Mouse (Mus musculus): ENCODE data around the gene Cep162. TPM values are rescaled to one million over a fixed set of nuclear protein-coding genes. Genes with fewer than 3 reads are reported as not detected.

The Cep162 gene
- polyA plus RNA-seq, 1 experiment from 2014 or later: 3.7 TPM

DNA sequence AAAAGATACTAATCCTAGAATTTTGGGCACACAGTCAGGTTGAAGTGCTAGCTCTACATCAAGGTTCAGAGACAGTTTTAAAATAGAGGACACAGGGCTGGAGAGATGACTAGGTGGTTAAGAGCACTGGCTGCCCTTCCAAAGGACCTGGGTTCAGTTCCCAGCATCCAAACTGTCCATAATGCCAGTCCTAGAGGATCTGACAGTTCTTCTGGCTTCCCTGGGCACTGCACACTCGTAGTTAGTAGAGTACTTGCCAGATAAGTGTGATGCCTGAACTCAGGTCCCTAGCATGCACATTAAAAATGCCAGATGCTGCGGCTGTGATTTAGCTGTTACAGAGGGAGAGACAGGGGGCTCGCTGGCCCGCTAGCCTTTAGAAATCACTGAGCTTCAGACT, 108.9 kb downstream of the Cep162 start:
- peaks cover 9% of the 10 kb centered on the region; the same call in 1 of the 2 replicates for H3K4me1 ChIP-seq (replicated peaks; ENCODE audit: insufficient read depth, low read length)
- no peak overlapping the region for H3K27ac ChIP-seq
- ATAC-seq (replicated peaks; ENCODE audit: low FRiP score, low read depth) (no peak), DNase-seq (ENCODE audit: low spot score) (no peak)
- TF ChIP-seq CTCF (IDR thresholded peaks at IDR 0.05; ENCODE audit: low read depth): no peak
- H3K9me3 ChIP-seq (replicated peaks; ENCODE audit: low read length): no peaks in the 10 kb centered on the region
- no peak overlapping the region for H3K4me2 ChIP-seq (ENCODE audit: low read length)
- peaks cover 18% of the 10 kb centered on the region for H3K27me3 ChIP-seq (ENCODE audit: insufficient read depth, low read length)
- no peak overlapping the region for H3K9ac ChIP-seq (ENCODE audit: low read depth, low read length)
- H3K4me3 ChIP-seq (replicated peaks; ENCODE audit: low read depth, low read length): no peak overlapping the region
- 90% methylated on average over 4 of the region's 4 CpGs for WGBS
- no peaks in the 10 kb centered on the region for H3K36me3 ChIP-seq (ENCODE audit: insufficient read depth, low read length)

DNA sequence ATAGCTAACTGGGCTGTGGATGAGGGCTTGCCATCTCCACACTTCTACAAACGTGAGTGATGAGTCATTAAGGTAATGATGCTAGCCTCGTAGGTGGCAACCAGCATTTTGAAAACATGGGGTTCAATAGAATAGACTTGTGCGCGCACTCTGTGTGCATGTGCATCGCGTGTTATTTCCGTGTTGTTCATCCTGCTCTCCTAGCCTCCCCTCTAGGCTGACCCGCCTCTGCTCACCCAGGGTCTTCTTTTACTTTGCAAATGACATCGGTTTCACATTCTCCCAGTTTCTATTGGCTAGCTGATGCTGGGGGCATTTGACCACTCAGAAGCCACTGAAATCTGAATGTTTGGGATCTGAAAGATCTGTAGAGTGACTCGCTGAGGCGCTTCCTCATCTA, 109.7 kb downstream of the Cep162 start:
- no peak overlapping the region for H3K4me2 ChIP-seq (ENCODE audit: low read length)
- H3K27me3 ChIP-seq (ENCODE audit: insufficient read depth, low read length): peaks cover 18% of the 10 kb centered on the region
- no peak overlapping the region for H3K4me3 ChIP-seq (replicated peaks; ENCODE audit: low read depth, low read length)
- no peak for ATAC-seq (replicated peaks; ENCODE audit: low FRiP score, low read depth)
- H3K36me3 ChIP-seq (ENCODE audit: insufficient read depth, low read length): no peaks in the 10 kb centered on the region
- 38% methylated on average over 11 of the region's 11 CpGs for WGBS
- TF ChIP-seq CTCF (IDR thresholded peaks at IDR 0.05; ENCODE audit: low read depth): no peak
- H3K9me3 ChIP-seq (replicated peaks; ENCODE audit: low read length): no peaks in the 10 kb centered on the region
- no peak for DNase-seq (ENCODE audit: low spot score)
- peaks cover 9% of the 10 kb centered on the region; the same call in 1 of the 2 replicates for H3K4me1 ChIP-seq (replicated peaks; ENCODE audit: insufficient read depth, low read length)
- H3K27ac ChIP-seq: no peak overlapping the region
- no peak overlapping the region for H3K9ac ChIP-seq (ENCODE audit: low read depth, low read length)

DNA sequence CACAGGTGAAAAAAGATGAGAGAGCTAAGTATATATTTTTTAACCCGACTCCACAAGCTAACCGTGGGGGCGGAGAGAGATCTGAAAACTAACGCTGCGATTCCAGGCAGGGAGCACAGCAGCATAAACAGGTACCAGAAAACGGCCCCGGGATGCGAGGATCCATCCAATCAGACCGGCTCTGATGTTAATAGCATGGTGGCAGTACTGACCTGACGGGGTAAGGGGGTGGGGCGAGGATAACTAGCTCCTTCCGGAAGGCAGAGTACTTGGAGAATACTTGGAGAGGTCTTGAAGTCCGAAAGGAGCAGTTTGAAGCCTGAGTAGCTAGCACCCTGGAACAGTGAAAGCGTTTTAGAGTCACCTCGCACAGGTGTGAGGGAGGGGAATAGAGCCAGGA, 110.2 kb downstream of the Cep162 start:
- no peak for DNase-seq (ENCODE audit: low spot score)
- peaks cover 18% of the 10 kb centered on the region for H3K27me3 ChIP-seq (ENCODE audit: insufficient read depth, low read length)

DNA sequence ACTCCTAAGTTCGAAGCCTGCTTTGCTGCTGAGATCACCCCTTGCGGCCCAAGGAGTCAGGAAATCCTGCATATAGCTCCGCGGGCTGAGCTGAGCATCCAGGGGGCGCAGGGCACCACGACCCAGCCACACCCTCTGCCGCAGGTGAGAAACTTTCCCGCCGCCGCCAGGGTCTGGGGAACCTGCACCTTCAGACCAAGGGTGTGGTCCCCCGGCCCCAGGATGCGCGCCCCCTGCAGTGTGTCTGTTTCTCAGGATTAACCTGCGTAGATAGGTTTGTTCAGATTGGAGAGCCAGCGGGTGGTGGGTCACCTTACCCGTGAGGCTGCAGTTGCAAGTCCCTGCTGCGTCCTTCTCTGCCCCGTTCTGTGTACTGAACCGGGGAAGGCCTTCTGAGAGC, 110.8 kb downstream of the Cep162 start:
- Histone ChIP-seq H3K9ac (ENCODE audit: low read depth, low read length) (no peak overlapping the region), H3K27ac (no peak overlapping the region), H3K4me3 (replicated peaks; ENCODE audit: low read depth, low read length) (peak overlapping the region; percentile 32), H3K36me3 (ENCODE audit: insufficient read depth, low read length) (no peaks in the 10 kb centered on the region), H3K9me3 (replicated peaks; ENCODE audit: low read length) (no peaks in the 10 kb centered on the region), H3K4me1 (replicated peaks; ENCODE audit: insufficient read depth, low read length) (peaks cover 9% of the 10 kb centered on the region; the same call in 1 of the 2 replicates), H3K27me3 (ENCODE audit: insufficient read depth, low read length) (peaks cover 18% of the 10 kb centered on the region), H3K4me2 (ENCODE audit: low read length) (peak overlapping the region; percentile 63)
- ATAC-seq (replicated peaks; ENCODE audit: low FRiP score, low read depth): no peak
- no peak for DNase-seq (ENCODE audit: low spot score)
- no peak for TF ChIP-seq CTCF (IDR thresholded peaks at IDR 0.05; ENCODE audit: low read depth)
- WGBS: under 1% methylated on average over 19 of the region's 19 CpGs

More for the DNA sequence above, 110.2 kb downstream of the Cep162 start:
- H3K4me1 ChIP-seq (replicated peaks; ENCODE audit: insufficient read depth, low read length): peaks cover 9% of the 10 kb centered on the region; the same call in 1 of the 2 replicates
- no peaks in the 10 kb centered on the region for H3K9me3 ChIP-seq (replicated peaks; ENCODE audit: low read length)
- H3K36me3 ChIP-seq (ENCODE audit: insufficient read depth, low read length): no peaks in the 10 kb centered on the region
- H3K4me2 ChIP-seq (ENCODE audit: low read length): peak overlapping the region; percentile 63
- TF ChIP-seq CTCF (IDR thresholded peaks at IDR 0.05; ENCODE audit: low read depth): no peak
- 3% methylated on average over 15 of the region's 15 CpGs for WGBS
- ATAC-seq (replicated peaks; ENCODE audit: low FRiP score, low read depth): no peak
- H3K9ac ChIP-seq (ENCODE audit: low read depth, low read length): no peak overlapping the region
- no peak overlapping the region for H3K27ac ChIP-seq
- peak overlapping the region; percentile 32; the same call in 1 of the 2 replicates for H3K4me3 ChIP-seq (replicated peaks; ENCODE audit: low read depth, low read length)

DNA sequence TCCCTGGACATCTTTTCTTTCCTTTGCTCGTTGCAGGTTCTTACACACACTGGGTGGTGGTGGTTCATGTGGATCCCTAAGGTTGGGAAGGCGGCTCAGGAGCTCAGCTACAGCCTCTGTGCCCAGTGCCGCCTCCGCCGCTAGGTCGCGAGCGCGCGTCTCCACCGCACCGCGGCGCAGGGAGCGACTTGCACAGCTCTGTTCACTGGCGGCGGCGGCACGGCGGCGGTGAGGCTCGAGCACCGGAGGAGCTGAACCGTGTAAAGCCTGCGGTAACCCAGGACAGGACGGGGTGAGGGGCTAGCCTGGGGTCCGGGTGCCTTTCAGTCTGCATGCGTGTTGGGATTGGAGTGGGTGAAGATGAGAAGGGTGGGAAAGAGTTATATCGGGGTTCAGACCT, 111.2 kb downstream of the Cep162 start, which contains the start of gene Mrap2:
TSS of gene Mrap2 (plus strand) at position 201 of the 400 bp plus-strand sequence.
- DNase-seq (ENCODE audit: low spot score): peak; percentile 44
- Histone ChIP-seq H3K4me1 (replicated peaks; ENCODE audit: insufficient read depth, low read length) (peaks cover 9% of the 10 kb centered on the region; the same call in 1 of the 2 replicates), H3K9me3 (replicated peaks; ENCODE audit: low read length) (no peaks in the 10 kb centered on the region), H3K27me3 (ENCODE audit: insufficient read depth, low read length) (peaks cover 18% of the 10 kb centered on the region), H3K4me2 (ENCODE audit: low read length) (peak within 1 kb of the TSS; percentile 63), H3K9ac (ENCODE audit: low read depth, low read length) (no peak within 1 kb of the TSS), H3K27ac (no peak within 1 kb of the TSS), H3K36me3 (ENCODE audit: insufficient read depth, low read length) (no peaks in the 10 kb centered on the region), H3K4me3 (replicated peaks; ENCODE audit: low read depth, low read length) (peak within 1 kb of the TSS; percentile 32)
- ATAC-seq (replicated peaks; ENCODE audit: low FRiP score, low read depth): peak; percentile 83
- TF ChIP-seq CTCF (IDR thresholded peaks at IDR 0.05; ENCODE audit: low read depth): peak; percentile 52
- 2% methylated on average over 29 of the region's 29 CpGs for WGBS

DNA sequence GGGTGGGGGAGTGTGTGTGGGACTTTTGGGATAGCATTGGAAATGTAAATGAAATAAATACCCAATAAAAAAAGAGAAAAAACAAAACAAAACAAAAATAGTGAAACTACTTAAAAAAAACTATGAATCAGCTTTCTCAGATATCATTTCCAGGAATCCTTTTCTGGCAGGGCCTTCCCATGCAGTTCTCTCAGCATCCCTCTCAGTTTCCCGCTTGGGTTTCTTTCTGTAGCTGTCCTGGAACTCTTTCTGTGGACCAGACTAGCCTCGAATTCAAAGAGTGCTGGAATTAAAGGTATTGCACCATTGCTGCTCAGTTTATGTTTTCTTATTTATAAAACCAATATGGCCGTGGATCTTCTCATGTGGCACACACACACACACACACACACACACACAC, 112.3 kb downstream of the Cep162 start:
- Histone ChIP-seq H3K4me3 (replicated peaks; ENCODE audit: low read depth, low read length) (no peak overlapping the region), H3K4me1 (replicated peaks; ENCODE audit: insufficient read depth, low read length) (peaks cover 9% of the 10 kb centered on the region; the same call in 1 of the 2 replicates), H3K9ac (ENCODE audit: low read depth, low read length) (no peak overlapping the region), H3K9me3 (replicated peaks; ENCODE audit: low read length) (no peaks in the 10 kb centered on the region), H3K27me3 (ENCODE audit: insufficient read depth, low read length) (peaks cover 18% of the 10 kb centered on the region), H3K4me2 (ENCODE audit: low read length) (no peak overlapping the region), H3K36me3 (ENCODE audit: insufficient read depth, low read length) (no peaks in the 10 kb centered on the region), H3K27ac (no peak overlapping the region)
- ATAC-seq (replicated peaks; ENCODE audit: low FRiP score, low read depth): no peak
- DNase-seq (ENCODE audit: low spot score): no peak
- WGBS: 72% methylated on average over 3 of the region's 3 CpGs
- TF ChIP-seq CTCF (IDR thresholded peaks at IDR 0.05; ENCODE audit: low read depth): no peak

Other genes with a start within 250 kb of the Cep162 start
- 6.5 and 7.2 TPM in 2 replicates for gene Ripply2, start 240.0 kb downstream of the Cep162 start, polyA plus RNA-seq (2015; fragmentation: Nextera tagmentation; extraction: Ambion mirVana)
- gene Cyb5r4, start 233.5 kb downstream of the Cep162 start, polyA plus RNA-seq (2015; fragmentation: Nextera tagmentation; extraction: Ambion mirVana): 79.2 and 79.3 TPM in 2 replicates
- gene Mrap2, start 111.2 kb downstream of the Cep162 start, polyA plus RNA-seq (2015; fragmentation: Nextera tagmentation; extraction: Ambion mirVana): 0.05 and 0.14 TPM in 2 replicates